Mouse (Mus musculus): ENCODE measurements around the gene 1190005I06Rik.

GRCm38 (mm10) chr8:120559654-120560053 is 87.8 kb downstream of the 1190005I06Rik start:
- no peak for TF ChIP-seq EP300 (IDR thresholded peaks at IDR 0.05)
- no peak for TF ChIP-seq CTCF (IDR thresholded peaks at IDR 0.05)
